Mouse (Mus musculus) granulocyte monocyte progenitor cell, adult 5-6 weeks (primary cell): ENCODE data around the gene Phf21b. TPM values are rescaled to one million over a fixed set of nuclear protein-coding genes. Genes with fewer than 3 reads are reported as not detected.
A peak's percentile ranks its signal among the peaks of the same experiment; 100 is the strongest.
"Not testable (repeated sequence)": the region's sequence is repeated elsewhere in the genome, so short reads cannot be mapped to it uniquely, and the experiment has no call there.

Experiments
- ATAC-seq: replicated peaks from 2 replicates; pipeline ENCODE4 v1.8.0; 2016; ENCODE audit warnings: mild to moderate bottlenecking, moderate TSS enrichment, inconsistent platforms; ENCODE audit not compliant: poor library complexity, severe bottlenecking
- total RNA-seq, 2 experiments: library from RNA; stranded (forward) in 1 of 2; stranded (reverse) in 1 of 2; fragments of 200-712, 200-1000 nt in 1 of 2; fragments of >200 nt in 1 of 2; fragmentation: Nextera tagmentation in 1 of 2; gene quantifications; 2 replicates each; pipeline ENCODE4 v1.2.3; 2014 to 2017

Gene Phf21b
- total RNA-seq, 2 experiments from 2014 or later, result 2.5 TPM; not detected in 1

DNA sequence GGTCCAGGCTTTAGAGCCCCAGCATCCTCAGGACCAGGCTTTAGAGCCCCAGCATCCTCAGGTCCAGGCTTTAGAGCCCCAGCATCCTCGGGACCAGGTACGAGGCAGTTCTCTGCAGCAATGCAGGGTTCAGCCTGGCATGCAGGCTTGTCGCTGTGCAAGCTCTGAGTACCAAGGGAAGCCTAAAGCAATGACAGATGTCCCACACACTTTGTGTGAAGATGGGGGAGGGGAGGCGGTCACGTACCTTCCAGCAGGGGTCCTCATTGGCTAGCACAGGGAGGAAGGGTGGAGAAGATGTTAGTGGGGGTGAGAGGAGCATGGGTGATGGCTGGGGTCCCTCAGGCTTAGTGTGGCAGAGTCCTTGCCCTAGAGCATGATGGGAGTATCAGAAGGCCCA lies 62.2 kb downstream of the Phf21b start:
- ATAC-seq, result no peak

DNA sequence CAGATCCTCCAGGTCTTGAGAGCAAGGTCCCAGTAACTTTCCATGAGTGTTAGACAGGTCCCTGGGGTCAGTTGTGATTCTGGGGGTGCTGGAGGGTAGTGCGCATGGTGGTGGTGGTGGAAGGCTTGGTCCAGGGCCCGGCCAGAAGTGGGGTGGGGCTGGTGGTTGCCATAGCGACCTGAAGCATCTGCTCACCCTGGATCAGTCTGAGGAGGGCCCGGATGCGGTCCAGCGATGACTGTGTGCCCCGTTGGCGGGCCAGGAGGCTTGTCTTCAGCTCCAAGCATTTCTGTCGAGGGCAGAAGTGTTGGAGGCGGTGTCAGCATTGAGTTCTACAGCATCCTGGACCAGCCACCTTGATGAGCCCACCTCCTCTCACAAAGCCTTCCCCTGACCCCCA lies 68.7 kb downstream of the Phf21b start:
- no peak for ATAC-seq

DNA sequence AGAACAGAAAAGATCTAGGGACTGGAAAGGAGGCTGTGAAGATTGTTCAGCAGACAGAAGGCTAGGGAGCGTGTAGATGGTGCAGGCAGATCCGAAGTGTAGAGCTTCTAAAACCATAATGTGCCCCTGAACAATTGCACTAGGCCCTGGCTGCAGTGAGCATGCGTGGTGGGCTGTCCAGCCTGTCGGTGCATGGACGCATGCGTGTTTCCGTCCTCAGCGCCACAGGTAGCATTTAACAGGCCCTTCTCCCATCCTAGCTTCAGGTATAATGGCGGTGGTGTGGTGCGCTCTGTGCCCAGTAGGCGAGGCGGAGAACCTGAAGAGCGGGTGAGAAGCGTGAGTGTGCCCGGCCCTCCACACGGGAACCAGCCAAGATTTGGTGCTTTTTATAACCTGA lies 71.0 kb downstream of the Phf21b start:
- no peak for ATAC-seq

DNA sequence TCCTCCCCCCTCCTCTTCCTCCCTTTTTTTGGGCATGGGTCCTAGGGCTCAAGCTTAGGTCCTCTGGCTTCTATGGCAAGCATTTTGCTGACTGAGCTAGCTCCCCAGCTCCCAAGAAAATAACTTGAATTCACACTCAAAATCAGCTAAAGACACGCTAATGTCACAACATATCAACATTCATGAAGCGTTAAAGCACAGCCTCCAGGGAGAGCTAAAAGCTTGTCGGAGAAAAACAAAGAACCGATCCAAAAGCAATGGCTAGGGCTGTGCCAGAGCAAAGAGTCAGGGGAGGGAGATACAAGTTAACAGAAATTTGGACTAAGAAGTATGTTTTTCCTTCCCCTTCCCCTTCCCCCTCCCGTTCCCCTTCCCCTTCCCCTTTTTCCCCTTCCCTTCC lies 77.3 kb downstream of the Phf21b start:
- no peak for ATAC-seq

DNA sequence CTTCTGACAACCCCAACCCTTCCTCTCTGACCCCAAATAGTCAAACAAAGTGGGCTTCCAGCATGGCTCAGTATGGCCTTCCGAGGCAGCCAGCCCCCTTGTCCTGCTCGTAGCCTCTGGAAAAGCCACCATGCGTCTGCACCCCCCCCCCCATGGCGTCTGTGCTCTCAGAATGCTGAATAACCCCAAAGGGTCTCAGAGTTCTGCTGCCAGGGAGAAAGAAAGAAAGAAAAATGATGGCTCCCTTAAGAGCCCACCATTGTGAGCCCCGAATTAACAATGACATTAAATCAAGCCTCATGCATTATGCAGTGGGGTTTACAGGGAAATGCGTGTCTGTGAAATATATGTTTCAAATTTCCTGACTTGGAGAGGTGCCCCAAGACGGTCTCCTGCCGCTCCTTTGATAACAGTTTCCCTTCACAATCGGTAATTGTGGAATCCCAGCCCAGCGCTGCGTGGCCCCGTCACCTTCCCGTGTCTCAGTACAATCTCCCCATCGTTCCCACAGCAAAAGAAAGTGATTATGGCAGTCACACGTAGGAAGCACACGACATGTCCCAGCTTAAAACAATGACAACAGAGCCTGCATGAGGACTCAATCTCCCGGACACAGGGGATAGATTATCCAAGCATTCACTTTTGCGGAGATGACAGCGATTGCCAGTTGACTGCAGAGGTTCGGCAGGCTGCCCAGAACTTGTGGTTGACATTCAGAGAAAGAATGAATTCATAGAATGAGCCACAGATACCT lies 80.3 kb downstream of the Phf21b start:
- no peak for ATAC-seq

DNA sequence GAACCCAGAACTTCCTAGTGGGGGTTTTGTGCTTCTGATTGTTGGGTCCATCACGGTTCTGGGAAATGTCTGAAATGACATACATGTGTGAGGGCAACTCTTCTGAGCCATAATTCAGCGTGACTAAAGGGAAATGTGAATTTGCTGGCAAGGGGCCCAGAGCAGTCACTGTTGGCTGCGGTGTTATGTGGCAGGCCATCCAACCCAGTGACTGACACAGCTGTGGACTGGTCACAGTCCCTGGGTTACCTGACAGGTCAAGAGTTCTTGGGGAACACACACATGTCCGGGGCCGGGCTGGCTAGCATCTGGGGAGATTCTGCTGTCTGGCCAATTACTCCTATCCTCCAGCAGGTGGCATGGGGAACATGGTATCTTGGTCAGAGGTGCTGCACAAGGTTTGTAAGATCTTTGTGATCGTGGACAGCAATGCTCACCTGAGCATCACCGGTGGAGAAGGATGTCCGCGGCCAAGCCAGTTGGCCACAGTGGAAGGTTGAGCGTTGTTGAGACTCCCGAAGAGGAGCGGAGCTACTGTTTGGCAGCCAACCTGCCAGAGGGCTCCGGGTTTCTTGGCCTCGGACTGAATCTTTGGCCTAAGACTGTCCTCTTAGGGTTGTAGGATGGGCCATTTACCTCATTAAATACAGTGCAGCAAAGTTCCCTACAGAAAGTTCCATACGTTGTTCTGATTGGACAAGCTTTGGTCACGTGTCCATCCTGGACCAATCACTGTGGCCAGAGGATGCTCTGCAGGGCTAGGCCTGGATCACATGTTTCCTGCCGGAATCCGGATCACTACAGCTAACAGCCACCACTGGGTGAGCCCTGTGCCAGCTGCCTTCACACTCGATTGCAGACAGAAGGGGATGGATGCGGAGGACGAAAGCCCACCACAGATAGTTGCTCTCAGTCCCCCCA lies 83.4 kb downstream of the Phf21b start:
- ATAC-seq, result no peak

DNA sequence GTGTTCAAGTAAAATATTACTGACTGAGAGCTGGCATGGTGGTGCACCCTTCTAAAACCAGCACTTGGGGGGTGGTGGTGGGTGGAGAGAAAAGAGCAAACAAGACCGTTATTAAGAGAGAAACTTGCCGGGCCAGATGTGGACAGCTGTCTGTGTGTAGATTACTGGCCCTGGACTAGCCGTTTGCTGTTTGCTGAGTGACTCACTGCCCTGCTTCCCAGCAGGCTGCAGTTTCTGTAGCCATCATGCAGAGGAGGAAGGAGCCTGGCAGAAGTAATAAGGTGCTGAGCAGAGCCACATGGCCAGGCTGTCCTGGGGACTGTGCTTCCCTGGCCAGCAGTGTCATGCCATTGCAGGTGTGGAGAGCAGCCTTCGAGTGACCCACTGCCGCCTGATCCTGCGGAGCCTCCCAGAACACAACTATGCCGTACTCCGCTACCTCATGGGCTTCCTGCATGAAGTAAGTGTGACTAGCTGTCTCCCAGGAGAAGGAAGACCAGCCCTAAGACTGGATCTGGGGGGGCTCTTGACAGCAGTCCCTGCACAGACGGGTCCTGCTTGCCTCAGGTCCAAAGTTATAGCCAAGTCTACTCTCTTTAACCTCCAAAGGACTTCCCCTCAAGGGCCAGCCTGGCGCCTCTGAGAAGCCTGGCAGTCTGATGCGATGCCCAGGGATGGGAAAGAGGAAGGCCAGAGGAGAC lies 86.1 kb downstream of the Phf21b start:
- ATAC-seq, result no peak

DNA sequence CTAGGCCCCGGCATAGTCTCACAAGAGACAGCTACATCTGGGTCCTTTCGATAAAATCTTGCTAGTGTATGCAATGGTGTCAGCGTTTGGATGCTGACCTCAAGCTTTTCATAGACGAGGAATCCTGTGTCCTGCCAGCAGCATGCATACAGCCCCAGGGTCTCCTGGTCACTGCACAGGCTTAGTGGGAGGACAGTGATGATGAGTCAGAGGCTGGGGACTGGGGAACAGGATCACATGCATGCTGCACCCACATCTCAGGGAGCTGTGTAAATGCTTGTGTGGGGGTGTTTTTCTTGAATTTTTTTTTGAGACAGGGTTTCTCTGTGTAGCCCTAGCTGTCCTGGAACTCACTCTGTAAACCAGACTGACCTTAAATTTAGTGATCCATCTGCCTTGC lies 87.3 kb downstream of the Phf21b start:
- not testable (repeated sequence) for ATAC-seq

DNA sequence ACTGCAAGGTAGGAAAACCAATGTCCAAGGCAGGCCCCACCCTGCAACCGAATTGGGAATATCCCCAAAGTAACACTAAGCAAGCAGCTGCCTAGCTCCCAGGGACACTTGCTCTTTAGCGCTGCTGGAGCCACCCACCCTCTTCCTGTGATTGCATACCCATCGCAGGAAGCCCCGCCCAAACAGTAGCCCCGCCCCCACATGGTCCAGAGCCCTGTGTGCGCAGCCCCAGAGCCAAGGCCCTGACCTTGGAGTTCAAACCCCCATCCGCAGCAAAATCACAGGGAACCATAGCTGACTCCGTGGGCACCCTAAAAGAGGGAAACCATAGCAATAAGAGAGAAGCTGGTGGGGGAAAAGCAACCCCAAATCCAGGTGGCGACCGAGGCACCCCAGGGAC lies 89.2 kb downstream of the Phf21b start:
- ATAC-seq, result no peak

DNA sequence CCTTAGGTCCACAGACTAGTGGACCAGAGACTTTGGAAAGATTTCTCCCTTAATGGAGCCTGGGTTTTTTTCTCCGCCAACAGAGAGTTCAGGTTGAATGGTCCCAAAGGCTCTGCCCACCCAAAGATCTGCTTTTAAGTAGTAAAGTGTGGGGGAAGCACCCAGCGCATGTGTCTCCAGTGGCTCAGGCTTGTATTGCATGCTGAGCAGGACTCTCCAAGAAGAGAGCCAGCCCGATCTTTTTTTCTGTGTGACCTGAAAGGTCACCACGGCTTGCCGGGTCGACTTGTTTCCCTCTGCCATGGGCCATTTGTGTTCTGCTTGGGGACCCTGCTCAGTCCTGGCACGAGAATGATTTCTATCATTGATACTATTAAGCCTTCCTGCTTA lies 92.4 kb downstream of the Phf21b start:
- ATAC-seq, result no peak

DNA sequence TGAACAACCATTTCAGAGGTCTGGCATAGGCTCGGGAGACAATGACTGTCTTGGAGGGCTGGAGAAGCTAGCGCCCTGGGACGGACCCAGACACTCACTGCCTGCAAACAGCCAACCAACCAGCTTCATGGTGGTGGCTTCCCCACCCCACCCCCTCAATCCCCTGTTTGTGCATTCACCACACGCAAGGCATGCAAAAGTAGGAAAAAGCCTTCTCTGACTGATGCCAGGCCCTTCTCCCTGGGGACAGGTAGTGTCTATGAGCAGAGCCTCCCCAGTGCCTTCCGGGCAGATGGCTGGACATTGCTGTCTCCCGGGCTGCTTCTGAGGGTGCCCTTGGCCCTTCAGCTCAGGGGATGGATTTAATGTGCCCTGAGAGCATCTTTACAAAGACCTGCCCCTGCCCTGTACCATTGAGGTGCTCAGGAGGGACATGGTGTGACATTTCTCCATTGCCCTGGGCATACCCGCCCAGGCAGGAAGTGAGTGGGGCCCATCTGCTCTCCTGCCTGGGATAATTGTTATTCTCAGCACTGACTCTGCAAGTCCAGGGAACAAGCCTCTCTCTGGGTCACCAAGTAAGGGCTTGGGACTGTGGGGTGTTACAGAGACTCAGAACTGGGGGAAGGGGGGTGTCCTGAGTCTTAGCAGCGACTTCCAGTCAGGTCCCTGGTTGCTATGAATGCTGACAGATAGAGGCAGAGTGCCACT lies 93.0 kb downstream of the Phf21b start:
- ATAC-seq, result no peak

DNA sequence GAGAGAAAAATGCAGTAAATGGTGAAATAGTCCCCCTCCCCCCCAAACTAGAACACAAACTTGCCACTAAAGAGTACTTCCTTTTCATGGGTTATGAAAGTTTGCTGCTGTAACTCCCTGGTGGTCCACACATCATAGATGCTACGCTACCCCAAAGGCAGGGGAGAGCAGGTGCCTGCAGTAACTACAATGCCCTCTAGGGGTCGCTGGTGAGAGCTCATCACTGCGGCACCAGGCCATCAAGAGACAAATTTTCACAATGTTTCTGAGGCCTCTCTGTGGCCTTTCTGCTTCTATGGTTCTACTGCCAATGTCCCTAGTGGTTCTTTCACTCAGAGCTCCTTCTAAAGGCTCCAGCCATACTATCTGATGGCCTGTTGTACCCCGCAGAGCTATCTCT lies 97.4 kb downstream of the Phf21b start:
- peak; percentile 48; the same call in 1 of the 2 replicates for ATAC-seq

DNA sequence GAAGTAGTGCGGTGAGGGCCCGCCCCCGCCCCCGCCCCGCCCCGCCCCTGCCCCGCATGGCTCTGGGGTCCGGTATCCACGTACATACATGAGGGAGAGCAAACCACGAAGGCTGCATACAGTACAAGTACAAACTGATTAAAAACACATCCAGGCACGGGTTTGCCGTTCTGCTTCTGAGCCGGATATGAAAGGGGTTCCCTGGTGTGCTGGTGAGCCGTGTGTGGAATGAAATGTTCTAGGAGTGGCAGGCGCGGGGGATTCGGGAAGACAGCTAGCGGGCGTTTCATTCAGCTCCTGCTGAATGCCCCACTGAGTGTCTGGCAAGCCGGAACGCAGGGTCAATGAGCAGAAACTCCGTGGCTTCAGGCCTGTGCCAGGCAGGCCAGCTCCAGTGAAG lies 99.4 kb downstream of the Phf21b start:
- ATAC-seq, result no peak

DNA sequence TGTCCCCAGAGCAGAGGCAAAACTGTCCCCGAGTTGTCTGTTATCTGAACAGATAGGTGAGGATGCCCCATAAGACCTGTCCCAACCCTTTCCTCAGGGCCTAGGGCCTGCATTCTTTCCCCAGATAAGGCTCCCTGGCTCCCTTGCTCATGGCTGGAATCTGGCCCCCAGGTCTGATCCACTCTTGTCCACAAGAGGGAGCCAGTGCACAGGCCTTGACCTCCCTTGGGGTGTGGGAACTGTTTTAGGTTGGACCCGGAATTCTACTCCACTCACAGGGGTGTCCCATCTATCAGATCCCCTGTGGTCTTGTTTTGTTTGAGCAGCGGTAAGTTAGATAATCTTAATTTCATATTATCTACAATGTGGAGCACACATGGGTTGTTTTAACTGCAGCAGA lies 100.9 kb downstream of the Phf21b start:
- peak; percentile 70 for ATAC-seq

DNA sequence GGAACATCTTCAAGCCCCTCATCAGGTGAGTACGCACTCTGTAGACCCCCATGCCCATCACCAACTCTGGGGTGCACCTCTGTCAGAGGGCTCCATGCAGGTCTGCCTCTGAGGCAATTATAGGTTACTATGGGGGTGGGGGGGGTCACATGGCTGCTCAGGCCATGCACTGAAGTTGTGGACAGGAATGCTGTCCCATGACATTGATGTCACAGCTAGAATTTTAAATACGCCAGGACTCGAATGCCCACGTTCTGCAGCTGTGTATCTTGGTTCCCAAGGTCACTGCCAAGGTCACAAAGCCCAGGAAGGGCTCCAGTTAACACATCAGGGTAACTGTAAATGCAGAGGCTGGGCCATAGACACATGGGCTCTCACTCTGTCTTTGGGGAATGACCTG lies 110.0 kb downstream of the Phf21b start:
- ATAC-seq, result no peak

DNA sequence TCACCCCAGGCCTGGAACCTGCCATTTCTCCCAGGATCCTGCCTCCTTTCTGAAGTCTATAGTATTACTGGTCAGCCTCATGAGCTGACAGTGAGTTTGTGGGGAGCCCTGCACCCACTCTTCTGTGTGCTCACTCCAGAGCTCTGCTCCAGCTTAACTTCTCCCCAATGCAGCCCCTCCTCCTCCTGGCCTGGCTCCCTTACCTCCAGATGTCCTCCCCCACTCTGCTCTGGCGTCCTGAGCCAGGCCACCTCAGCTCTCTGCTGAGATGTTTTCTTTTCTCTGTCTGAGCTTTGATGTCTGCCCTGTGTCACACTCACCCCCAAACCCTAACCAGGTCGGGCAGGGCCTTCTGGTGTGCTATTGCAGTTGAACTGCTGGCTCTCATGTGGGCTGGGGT lies 111.5 kb downstream of the Phf21b start:
- no peak for ATAC-seq

DNA sequence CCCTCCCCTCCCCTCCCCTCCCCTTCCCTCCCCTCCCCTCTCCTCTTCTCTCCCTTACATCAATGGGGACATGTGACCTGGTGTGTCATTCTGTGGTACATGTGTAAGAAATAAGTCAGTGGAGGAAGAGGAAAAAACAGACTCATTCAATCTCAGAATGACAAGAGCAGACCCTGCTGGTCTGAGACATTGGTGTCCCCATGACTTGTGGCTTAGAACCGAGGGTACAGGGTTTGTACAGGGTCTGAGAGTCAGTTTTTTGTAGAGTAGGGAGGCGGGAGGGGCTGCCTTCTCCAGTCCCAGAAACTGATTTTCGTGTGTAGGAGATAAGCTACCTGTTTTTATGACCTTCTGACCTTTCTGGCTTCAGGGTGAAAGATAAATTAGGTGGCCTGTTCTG lies 112.5 kb downstream of the Phf21b start:
- ATAC-seq, result no peak

DNA sequence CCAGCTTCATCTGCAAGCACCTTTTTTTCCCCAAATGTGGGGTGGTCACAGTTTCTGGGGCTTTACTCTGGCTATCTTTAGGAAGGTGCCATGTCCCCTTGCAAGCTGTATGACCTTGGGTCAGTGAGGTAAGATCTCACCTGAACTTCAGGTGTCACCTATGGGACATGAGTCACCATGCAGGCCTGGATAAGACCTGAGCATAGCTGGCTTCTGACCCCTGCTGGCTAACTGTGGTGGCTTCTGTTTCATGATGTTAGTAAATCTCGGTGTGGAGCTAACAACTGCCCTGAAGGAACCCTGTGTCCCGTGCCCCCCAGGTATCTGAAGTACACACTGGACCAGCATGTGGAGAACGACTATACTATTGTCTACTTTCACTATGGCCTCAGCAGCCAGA lies 114.3 kb downstream of the Phf21b start:
- no peak for ATAC-seq

DNA sequence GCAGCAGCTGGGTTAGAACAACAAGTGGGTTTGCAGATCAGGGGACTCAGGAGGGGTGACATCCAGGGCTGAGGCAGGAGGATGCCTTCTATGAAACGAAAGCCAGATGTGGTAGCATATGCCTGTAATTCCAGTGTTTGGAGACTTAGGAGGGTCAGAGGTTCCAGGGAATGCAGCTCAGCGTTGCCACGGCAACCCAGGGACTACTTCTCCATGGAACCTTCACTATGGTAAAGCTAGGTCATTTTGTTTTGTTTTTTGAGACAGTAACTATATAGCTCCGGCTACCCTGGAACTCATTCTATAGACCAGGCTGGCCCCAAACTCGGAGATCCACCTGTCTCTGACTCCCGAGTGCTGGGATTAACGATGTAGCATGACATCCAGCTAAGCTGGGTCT lies 117.6 kb downstream of the Phf21b start:
- no peak for ATAC-seq

DNA sequence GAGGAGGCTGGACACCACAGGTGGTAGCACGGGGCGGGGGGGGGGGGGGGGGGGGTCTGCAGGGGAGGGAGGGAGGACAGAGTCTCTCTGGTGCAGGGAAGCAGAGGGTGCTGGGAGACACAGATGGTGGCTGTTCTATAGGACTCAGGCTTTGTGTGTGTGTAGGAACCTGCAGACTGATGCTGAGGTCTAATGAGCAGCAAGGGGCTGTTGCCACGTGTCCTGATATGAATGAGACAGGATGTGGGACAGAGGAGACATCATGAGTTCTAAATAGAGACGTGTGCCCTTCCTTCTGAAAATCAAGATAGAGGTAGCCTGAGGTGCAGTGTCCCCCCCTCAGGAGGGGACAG lies 118.9 kb downstream of the Phf21b start:
- ATAC-seq, result no peak
